Mouse (Mus musculus): ENCODE results near the gene Sept5. TPM values are rescaled to one million over a fixed set of nuclear protein-coding genes. Genes with fewer than 3 reads are reported as not detected.

Gene Sept5
- polyA plus RNA-seq, 1 experiment from 2014 or later, result 2.8 TPM

- ATAC-seq, result no peak
- no peaks in the 10 kb centered on the region for H3K9me3 ChIP-seq (replicated peaks)
- no peak overlapping the region for H3K27ac ChIP-seq
- peaks cover 48% of the 10 kb centered on the region for H3K4me1 ChIP-seq
- WGBS (ENCODE audit: insufficient replicate concordance), result 6% methylated on average over 41 of the region's 62 CpGs
- H3K9ac ChIP-seq, result no peak overlapping the region
- H3K36me3 ChIP-seq, result no peaks in the 10 kb centered on the region
- H3K4me2 ChIP-seq, result peak overlapping the region; percentile 52
- H3K27me3 ChIP-seq (replicated peaks), result peaks cover 100% of the 10 kb centered on the region
- peak overlapping the region; percentile 41 for H3K4me3 ChIP-seq
Observed at GRCm38 (mm10) chr16:18586906-18587546, 42.7 kb downstream of the Sept5 start.

- H3K9ac ChIP-seq, result no peak overlapping the region
- no peak for ATAC-seq
- H3K36me3 ChIP-seq, result no peaks in the 10 kb centered on the region
- H3K9me3 ChIP-seq (replicated peaks), result no peaks in the 10 kb centered on the region
- peaks cover 50% of the 10 kb centered on the region for H3K4me1 ChIP-seq
- peaks cover 100% of the 10 kb centered on the region for H3K27me3 ChIP-seq (replicated peaks)
- H3K27ac ChIP-seq, result no peak overlapping the region
- 4% methylated on average over 83 of the region's 83 CpGs for WGBS (ENCODE audit: insufficient replicate concordance)
- H3K4me2 ChIP-seq, result peak overlapping the region; percentile 52
- H3K4me3 ChIP-seq, result peak overlapping the region; percentile 41
Observed at GRCm38 (mm10) chr16:18586076-18586905, 43.5 kb downstream of the Sept5 start.

GRCm38 (mm10) chr16:18585676-18586075 is 44.1 kb downstream of the Sept5 start:
- 11% methylated on average over 10 of the region's 10 CpGs for WGBS (ENCODE audit: insufficient replicate concordance)
- Histone ChIP-seq H3K9ac (no peak overlapping the region), H3K27ac (no peak overlapping the region), H3K9me3 (replicated peaks) (no peaks in the 10 kb centered on the region), H3K4me3 (0 out of 2 replicates have a peak overlapping the region, but pooled peaks have one; percentile 41), H3K27me3 (replicated peaks) (peaks cover 100% of the 10 kb centered on the region), H3K4me1 (peaks cover 44% of the 10 kb centered on the region), H3K36me3 (no peaks in the 10 kb centered on the region), H3K4me2 (no peak overlapping the region)
- ATAC-seq, result no peak

- 26% methylated on average over 10 of the region's 10 CpGs for WGBS (ENCODE audit: insufficient replicate concordance)
- H3K4me2 ChIP-seq, result no peak overlapping the region
Observed at GRCm38 (mm10) chr16:18584901-18585510, 44.7 kb downstream of the Sept5 start.

GRCm38 (mm10) chr16:18583673-18584357 is 45.9 kb downstream of the Sept5 start:
- H3K4me2 ChIP-seq, result no peak overlapping the region
- no peak overlapping the region for H3K27ac ChIP-seq
- no peak overlapping the region for H3K4me3 ChIP-seq
- ATAC-seq, result no peak
- no peaks in the 10 kb centered on the region for H3K9me3 ChIP-seq (replicated peaks)
- no peaks in the 10 kb centered on the region for H3K36me3 ChIP-seq
- H3K27me3 ChIP-seq (replicated peaks), result peaks cover 98% of the 10 kb centered on the region
- H3K9ac ChIP-seq, result no peak overlapping the region
- H3K4me1 ChIP-seq, result peaks cover 34% of the 10 kb centered on the region
- 25% methylated on average over 10 of the region's 10 CpGs for WGBS (ENCODE audit: insufficient replicate concordance)

More at GRCm38 (mm10) chr16:18584901-18585510, 44.7 kb downstream of the Sept5 start:
- H3K9ac ChIP-seq, result no peak overlapping the region
- H3K27me3 ChIP-seq (replicated peaks), result peaks cover 100% of the 10 kb centered on the region
- H3K27ac ChIP-seq, result no peak overlapping the region
- no peaks in the 10 kb centered on the region for H3K36me3 ChIP-seq
- H3K9me3 ChIP-seq (replicated peaks), result no peaks in the 10 kb centered on the region
- ATAC-seq, result no peak
- H3K4me3 ChIP-seq, result no peak overlapping the region
- peaks cover 38% of the 10 kb centered on the region for H3K4me1 ChIP-seq

GRCm38 (mm10) chr16:18583169-18583568 is 46.6 kb downstream of the Sept5 start:
- WGBS (ENCODE audit: insufficient replicate concordance), result 13% methylated on average over 10 of the region's 10 CpGs
- Histone ChIP-seq H3K4me3 (no peak overlapping the region), H3K27me3 (replicated peaks) (peaks cover 98% of the 10 kb centered on the region), H3K4me1 (peaks cover 29% of the 10 kb centered on the region), H3K36me3 (no peaks in the 10 kb centered on the region), H3K9ac (no peak overlapping the region), H3K27ac (no peak overlapping the region), H3K9me3 (replicated peaks) (no peaks in the 10 kb centered on the region), H3K4me2 (no peak overlapping the region)
- ATAC-seq, result no peak

GRCm38 (mm10) chr16:18582426-18583148 is 47.2 kb downstream of the Sept5 start:
- Histone ChIP-seq H3K4me2 (peak overlapping the region; percentile 56), H3K27ac (no peak overlapping the region), H3K9ac (no peak overlapping the region), H3K27me3 (replicated peaks) (peaks cover 98% of the 10 kb centered on the region), H3K36me3 (no peaks in the 10 kb centered on the region), H3K9me3 (replicated peaks) (no peaks in the 10 kb centered on the region), H3K4me1 (peaks cover 23% of the 10 kb centered on the region), H3K4me3 (peak overlapping the region; percentile 35)
- ATAC-seq, result no peak
- 4% methylated on average over 66 of the region's 67 CpGs for WGBS (ENCODE audit: insufficient replicate concordance)

- no peak overlapping the region for H3K9ac ChIP-seq
- no peak for ATAC-seq
- H3K4me3 ChIP-seq, result peak overlapping the region; percentile 35
- no peaks in the 10 kb centered on the region for H3K9me3 ChIP-seq (replicated peaks)
- peaks cover 98% of the 10 kb centered on the region for H3K27me3 ChIP-seq (replicated peaks)
- H3K4me2 ChIP-seq, result peak overlapping the region; percentile 56
- peaks cover 22% of the 10 kb centered on the region for H3K4me1 ChIP-seq
- 3% methylated on average over 65 of the region's 66 CpGs for WGBS (ENCODE audit: insufficient replicate concordance)
- H3K36me3 ChIP-seq, result no peaks in the 10 kb centered on the region
- H3K27ac ChIP-seq, result no peak overlapping the region
Observed at GRCm38 (mm10) chr16:18581623-18582205, 48.0 kb downstream of the Sept5 start.

- Histone ChIP-seq H3K9ac (no peak overlapping the region), H3K27ac (no peak overlapping the region), H3K27me3 (replicated peaks) (peaks cover 97% of the 10 kb centered on the region), H3K4me2 (peak overlapping the region; percentile 56), H3K36me3 (no peaks in the 10 kb centered on the region), H3K4me1 (peaks cover 16% of the 10 kb centered on the region), H3K9me3 (replicated peaks) (no peaks in the 10 kb centered on the region), H3K4me3 (peak overlapping the region; percentile 35)
- WGBS (ENCODE audit: insufficient replicate concordance), result 8% methylated on average over 21 of the region's 21 CpGs
- no peak for ATAC-seq
Observed at GRCm38 (mm10) chr16:18581050-18581622, 48.6 kb downstream of the Sept5 start.

GRCm38 (mm10) chr16:18580389-18580788 is 49.4 kb downstream of the Sept5 start:
- WGBS (ENCODE audit: insufficient replicate concordance), result 23% methylated on average over 2 of the region's 2 CpGs
- no peaks in the 10 kb centered on the region for H3K36me3 ChIP-seq
- H3K4me1 ChIP-seq, result peaks cover 15% of the 10 kb centered on the region
- no peak for ATAC-seq
- no peak overlapping the region for H3K4me2 ChIP-seq
- peaks cover 94% of the 10 kb centered on the region for H3K27me3 ChIP-seq (replicated peaks)
- H3K27ac ChIP-seq, result no peak overlapping the region
- H3K9me3 ChIP-seq (replicated peaks), result no peaks in the 10 kb centered on the region
- H3K9ac ChIP-seq, result no peak overlapping the region
- no peak overlapping the region for H3K4me3 ChIP-seq

Data from liver, embryonic 12.5 days (tissue).